Mouse (Mus musculus): ENCODE data around the gene Snrpd3.

Snrpd3 gene

GRCm38 (mm10) chr10:75534934-75535333 lies 17.6 kb downstream of the Snrpd3 start:
- DNase-seq (ENCODE audit: low read depth, low spot score): no peak

- no peak for DNase-seq (ENCODE audit: low read depth, low spot score)
Observed at GRCm38 (mm10) chr10:75535423-75535822, 18.1 kb downstream of the Snrpd3 start.

GRCm38 (mm10) chr10:75536123-75536522 lies 18.8 kb downstream of the Snrpd3 start:
- peak; percentile 73 for DNase-seq (ENCODE audit: low read depth, low spot score)

DNA sequence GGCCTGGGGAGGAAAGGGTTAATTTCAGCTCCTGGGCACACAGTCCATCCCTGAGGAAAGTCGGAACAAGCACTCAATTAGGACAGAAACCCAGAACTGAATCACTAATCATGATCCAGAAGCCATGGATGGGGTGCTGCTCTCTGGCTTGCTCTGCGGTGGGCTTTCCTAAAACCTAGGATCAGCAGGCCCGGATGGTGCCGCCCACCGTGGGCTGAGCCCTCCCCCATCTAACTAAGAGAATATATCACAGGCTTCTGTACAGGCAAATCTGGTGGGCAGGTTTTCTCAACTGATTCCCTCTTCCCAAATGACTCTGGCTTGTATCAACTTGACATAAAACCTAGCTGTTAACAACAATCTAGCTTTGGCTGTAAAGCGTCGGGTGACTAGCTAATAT lies 30.6 kb downstream of the Snrpd3 start:
- DNase-seq (ENCODE audit: low read depth, low spot score): no peak

- no peak for DNase-seq (ENCODE audit: low read depth, low spot score)
Observed at GRCm38 (mm10) chr10:75548486-75548885, 31.1 kb downstream of the Snrpd3 start.

DNA sequence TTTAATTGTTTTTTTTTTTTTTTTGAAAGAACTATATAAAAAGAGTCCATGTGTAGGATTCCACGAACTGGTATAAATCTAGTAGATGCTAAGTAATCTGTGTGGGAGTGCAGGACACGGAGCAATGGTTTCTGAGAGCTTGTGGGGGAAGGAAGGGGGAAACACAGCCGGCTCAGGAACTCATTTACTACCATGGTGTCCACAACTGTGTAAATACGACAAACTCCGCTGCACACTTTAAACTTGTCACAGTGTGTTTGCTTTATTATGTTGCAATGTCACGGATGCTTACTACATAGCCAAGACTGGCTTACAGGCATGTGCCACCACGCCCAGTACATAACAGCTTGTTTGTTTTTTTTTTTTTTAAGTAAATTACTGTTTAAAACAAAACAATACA lies 32.5 kb downstream of the Snrpd3 start:
- no peak for DNase-seq (ENCODE audit: low read depth, low spot score)

- no peak for DNase-seq (ENCODE audit: low read depth, low spot score)
Observed at GRCm38 (mm10) chr10:75551175-75551574, 33.8 kb downstream of the Snrpd3 start.

GRCm38 (mm10) chr10:75552106-75552505 lies 34.8 kb downstream of the Snrpd3 start:
- no peak for DNase-seq (ENCODE audit: low read depth, low spot score)

DNA sequence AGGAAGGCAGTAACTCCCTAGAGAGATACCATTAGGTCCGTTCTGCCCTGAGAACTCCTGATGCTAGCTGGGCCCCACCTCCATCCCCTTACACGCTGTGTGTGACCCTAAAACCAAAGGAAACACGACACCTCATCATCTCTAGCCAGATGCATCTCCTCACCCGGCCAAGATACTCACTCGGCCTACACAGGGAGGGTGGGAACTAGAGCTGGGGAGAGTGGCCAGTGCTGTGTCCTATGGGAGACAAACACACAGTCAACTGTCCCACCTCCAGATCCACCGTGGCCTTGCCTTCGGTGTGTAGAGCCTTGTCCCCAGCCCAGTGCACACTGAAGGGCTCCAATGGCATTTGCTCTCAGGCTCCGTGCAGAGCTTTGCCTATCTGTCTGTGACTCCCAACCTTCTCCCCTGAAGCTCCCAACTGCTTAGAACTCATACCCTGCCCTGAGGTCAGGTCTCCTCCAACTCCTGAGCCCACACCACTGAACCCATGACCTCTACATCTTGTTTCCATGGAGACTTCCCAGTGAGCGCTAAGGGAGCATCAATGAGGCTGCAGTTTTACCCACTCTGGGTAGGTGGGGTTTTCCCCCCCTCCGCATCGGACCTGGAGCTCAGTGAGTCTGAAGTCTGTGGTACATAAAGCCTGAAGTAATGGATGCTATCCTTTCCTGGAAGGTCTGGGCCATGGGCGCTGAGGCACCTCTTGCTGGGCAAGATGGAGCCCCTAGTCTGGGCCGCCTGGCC lies 35.5 kb downstream of the Snrpd3 start:
- DNase-seq (ENCODE audit: low read depth, low spot score): no peak

GRCm38 (mm10) chr10:75554090-75554489 lies 36.7 kb downstream of the Snrpd3 start:
- no peak for DNase-seq (ENCODE audit: low read depth, low spot score)

GRCm38 (mm10) chr10:75555557-75555956 lies 38.2 kb downstream of the Snrpd3 start:
- DNase-seq (ENCODE audit: low read depth, low spot score): no peak

- no peak for DNase-seq (ENCODE audit: low read depth, low spot score)
Observed at GRCm38 (mm10) chr10:75556026-75556425, 38.7 kb downstream of the Snrpd3 start.

- DNase-seq (ENCODE audit: low read depth, low spot score): no peak
Observed at GRCm38 (mm10) chr10:75558515-75558914, 41.2 kb downstream of the Snrpd3 start.

DNA sequence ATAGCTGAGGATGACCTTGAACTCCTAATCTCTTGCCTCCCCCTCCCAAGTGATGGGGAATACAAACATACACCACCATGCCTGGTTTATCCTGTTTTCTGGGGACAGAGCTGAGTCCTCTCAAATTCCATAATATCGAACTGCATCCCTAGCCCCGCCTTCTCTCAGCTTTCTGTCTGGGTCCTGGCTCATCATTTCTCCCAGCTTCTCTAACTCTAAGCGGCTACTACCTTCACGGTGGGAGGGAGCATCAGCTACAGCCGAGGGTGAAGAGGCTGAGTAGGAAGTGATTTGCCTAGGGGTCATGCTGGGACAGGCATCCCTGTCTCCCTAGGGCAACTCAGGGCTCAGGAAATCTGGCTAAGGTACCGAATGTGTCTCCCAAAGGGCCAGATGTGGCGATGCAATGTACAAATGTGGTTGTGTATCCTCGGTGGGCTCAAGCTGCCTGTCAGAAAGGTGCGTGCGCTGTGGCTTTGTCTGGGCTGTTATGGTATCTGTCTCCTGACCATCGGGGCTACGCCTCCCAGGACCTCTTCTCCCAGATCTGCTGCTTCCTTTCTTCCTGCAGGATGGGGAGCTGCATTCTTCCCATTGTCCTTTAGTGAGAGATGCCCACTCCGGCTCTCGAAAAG lies 41.8 kb downstream of the Snrpd3 start:
- no peak for DNase-seq (ENCODE audit: low read depth, low spot score)

DNA sequence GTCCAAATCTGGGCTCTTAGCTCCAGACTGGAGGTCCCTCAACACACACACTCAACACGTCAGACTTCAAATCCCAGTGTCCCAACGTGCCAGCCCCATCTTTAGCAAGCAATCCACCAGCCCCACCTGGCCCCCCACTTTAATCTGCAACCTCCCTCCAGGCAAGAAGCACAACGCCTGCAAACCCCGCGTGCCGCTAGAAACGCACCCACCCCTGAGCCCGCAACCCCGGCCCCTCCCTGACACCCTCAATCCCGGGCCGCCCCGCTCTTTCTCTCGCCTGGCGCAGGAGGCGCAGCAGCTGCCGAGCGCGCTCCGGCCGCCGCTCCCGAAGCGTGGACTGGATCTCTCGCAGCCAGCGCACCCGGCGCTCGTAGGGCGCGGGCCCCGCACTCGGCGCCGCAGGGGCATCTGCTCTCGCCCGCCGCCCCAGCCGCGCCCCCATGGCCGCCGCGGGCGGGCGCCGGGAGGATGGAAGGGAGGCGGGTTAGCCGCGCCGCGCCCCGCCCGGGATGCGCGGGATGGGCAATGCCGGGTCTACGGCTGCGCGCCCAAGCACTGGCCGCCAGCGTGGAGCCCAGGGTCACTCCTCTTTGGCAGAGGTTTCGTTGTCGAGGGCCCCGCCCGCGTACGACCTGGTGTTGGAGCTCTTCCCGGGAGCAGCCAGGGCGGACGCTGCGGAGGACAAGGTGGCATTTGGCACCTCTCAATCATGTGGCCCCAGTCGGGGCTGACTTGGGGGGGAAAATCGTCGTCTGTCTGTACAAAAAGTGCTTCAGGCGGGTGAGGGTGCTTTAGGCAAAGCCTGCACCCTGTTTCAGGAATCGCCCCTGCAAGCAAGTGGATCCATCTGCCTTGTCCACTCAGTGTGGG lies 42.6 kb downstream of the Snrpd3 start, which contains the start of gene Lrrc75b:
Gene Lrrc75b, minus strand, starts transcription at position 655 of the 873 bp plus-strand sequence.
- peak; percentile 39 for DNase-seq (ENCODE audit: low read depth, low spot score)

- DNase-seq (ENCODE audit: low read depth, low spot score): no peak
Observed at GRCm38 (mm10) chr10:75560549-75560899, 43.2 kb downstream of the Snrpd3 start.

GRCm38 (mm10) chr10:75561071-75561654 lies 43.8 kb downstream of the Snrpd3 start, which contains the start of gene Ggt1:
Gene Ggt1 (plus strand): TSS chr10:75561604.
- no peak for DNase-seq (ENCODE audit: low read depth, low spot score)

DNA sequence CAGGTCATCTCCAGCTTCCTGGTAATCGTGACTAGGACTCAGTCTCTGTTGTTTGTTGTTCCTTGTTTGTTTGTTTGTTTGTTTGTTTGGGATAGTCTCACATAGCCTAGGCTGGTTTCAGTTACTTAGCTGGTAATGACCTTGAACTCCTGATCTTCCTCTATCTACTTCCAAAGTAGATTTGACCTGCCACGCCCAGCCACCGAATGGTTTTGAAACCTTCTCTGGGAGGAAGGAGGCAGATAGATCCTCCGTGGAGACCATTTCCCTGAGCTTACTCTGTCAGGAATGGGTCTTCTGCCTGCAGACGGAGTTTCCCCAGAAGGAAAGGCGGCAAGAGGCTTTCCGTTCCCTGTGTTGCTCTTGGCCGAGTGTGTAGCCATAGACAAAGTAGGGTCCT lies 45.2 kb downstream of the Snrpd3 start:
- DNase-seq (ENCODE audit: low read depth, low spot score): no peak

- DNase-seq (ENCODE audit: low read depth, low spot score): no peak
Observed at GRCm38 (mm10) chr10:75564687-75565265, 47.4 kb downstream of the Snrpd3 start.

DNA sequence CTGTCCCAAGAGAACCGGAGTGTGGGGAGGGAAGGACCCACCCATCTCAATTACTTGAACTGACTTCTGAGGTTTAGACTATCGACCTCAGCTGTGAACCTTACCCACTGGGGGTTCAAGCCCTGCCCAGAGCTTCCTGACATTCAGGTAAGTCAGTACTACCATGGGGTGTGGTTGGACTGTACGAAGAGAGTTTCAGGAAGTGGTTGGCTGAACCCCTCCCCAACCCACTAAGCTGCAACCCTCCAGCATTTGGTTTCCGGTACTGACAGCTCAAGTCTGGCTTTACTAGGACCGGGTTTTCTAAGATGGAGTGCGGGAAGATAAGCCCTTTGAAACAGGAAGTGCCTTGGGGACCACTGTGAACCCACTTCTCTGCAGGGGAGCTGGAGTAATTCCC lies 48.1 kb downstream of the Snrpd3 start:
- peak; percentile 89 for DNase-seq (ENCODE audit: low read depth, low spot score)

DNA sequence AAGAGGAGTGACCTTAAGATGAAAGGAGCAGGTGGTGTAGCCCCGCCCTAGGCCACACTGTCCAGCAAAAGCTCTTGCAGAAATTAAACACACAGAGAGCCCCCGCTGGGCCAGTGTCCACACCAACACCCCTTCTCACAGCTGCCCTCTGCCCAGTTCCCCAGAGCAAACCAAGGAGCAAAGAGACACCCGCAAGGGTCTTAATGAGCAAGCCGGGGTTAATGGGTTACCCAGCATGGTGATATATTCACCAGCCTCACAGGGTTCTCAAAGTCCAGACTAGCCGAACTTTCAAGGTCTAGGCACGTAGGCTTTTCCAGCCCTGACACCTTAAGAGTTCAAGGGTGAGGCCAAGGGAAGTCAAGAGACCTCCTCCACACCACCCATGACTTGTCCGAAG lies 48.6 kb downstream of the Snrpd3 start:
- no peak for DNase-seq (ENCODE audit: low read depth, low spot score)

Data from CD4-positive helper T cell, adult 2 months (primary cell).